Mouse (Mus musculus) layer of hippocampus, adult 6 months (tissue): Measurements from ENCODE around the gene Sprr1b. TPM values are rescaled to one million over a fixed set of nuclear protein-coding genes. Genes with fewer than 3 reads are reported as not detected.

Source experiments
- long read RNA-seq, 2 experiments: library from polyadenylated mRNA; unstranded; transcript quantifications; one replicate each; pipeline ENCODE4 v2.0.0; 2019 to 2020
- polyA plus RNA-seq: library from polyadenylated mRNA; unstranded; fragments of <200 nt; fragmentation: Nextera tagmentation; gene quantifications from 2 replicates; pipeline ENCODE4 v1.2.3, GENCODE M21; 2021

The Sprr1b gene
- polyA plus RNA-seq: not detected in 2 replicates
- long read RNA-seq, experiment 1: 0 reads
- long read RNA-seq, experiment 2: 0 reads

DNA sequence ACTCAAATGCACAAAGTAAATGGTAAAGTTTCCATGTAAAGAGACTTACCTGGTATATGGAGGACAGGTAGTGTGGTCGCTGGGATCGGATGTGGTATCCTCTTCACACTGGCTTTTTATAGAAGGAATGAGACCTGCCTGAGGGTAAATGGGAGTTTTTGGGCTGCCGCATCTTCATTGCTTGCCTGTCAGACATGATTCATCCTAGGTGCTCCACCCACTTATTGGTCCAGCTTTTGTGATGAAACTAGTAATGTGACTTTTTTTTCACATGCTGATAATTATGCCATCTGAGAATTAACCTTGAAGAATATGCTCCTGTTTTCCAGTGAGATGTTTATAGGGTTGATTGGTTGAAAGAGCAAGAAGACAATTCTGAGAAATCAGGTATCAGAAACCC lies at the start of gene Sprr1b:
Gene Sprr1b, minus strand, starts transcription at position 101 of the 400 bp plus-strand sequence.

DNA sequence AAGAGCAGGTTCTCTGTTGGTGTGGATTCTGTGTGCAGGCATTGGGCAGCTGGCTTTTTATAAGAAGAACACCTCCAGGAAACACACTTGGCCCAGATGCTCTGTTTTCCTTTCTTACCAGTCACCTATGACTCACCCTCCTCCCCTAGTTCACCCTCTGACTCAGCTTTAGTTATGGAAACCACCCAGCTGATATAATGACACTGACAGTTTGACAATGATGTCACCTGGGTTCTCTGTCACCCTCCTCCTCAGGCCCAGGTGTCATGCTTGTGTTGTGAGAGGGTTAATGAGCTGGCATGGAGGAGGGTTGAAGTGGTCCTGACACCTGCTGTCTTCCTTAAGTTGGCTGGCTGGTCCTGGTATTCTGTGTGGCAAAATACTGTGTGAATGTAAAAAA lies 47.3 kb upstream of the Sprr1b start, which contains the start of gene Sprr1a:
Gene Sprr1a, minus strand, starts transcription at position 33 of the 400 bp plus-strand sequence.

DNA sequence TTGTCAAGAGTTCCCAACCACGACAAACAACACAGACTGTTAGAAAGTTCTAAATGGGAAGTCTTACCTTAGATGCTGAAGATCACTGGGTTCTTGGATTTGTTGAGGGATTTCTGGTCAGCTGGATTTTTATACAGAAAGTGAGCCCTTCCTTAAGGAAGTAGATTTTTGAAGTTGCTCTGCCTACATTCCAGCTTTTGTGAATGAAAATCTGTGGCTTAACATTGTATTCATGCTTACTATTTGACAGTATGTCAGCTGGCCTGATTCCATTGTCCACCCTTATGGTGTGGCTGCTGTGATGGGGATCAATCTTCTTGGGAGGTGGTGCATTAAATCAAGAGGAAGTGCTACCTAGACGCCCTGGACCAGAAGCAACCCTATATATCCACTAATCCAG lies 20.0 kb upstream of the Sprr1b start, which contains the start of gene Sprr3:
Gene Sprr3, minus strand, starts transcription at position 101 of the 400 bp plus-strand sequence.

DNA sequence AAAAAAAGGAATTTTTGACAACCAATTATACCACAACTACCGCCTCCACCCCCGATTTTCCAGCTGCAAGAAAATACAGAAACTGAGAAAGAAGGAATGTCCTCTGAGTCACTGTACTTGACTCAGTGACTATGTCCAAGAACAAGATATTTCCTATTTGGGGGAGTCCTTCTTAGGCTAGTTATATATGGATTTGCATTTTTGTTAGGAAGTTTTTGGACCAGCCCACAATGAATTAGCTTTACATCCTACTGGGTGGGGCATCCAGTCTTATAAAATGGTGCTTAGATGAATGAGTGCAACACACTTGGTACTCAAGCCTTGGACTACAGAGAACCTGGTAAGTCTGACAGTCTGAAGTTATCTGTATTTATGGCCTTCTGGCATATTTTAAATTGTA lies 6.3 kb downstream of the Sprr1b start, which contains the start of gene Sprr2k:
Gene Sprr2k, plus strand, starts transcription at position 301 of the 400 bp plus-strand sequence.

DNA sequence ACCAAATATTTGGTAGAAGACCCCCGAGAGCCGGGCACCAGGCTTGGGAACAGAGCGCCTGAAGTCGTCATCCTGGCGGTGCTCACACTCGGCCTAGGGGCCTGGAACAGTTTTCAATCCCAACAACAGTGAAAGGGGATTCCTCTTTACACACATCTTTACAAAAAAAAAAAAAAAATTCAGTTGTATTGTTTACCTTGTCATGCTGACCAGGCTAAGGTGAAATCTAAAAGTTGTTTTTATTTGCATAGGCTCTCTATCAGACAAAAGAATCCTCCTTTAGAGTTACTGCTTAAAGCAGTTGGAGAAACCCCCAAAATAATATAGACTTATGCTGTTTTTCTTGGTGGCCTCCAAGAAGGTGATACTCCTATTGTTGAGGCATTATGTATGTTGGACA lies 9.3 kb downstream of the Sprr1b start, which contains the start of gene Gm9774:
Gene Gm9774, minus strand, starts transcription at position 101 of the 400 bp plus-strand sequence.

DNA sequence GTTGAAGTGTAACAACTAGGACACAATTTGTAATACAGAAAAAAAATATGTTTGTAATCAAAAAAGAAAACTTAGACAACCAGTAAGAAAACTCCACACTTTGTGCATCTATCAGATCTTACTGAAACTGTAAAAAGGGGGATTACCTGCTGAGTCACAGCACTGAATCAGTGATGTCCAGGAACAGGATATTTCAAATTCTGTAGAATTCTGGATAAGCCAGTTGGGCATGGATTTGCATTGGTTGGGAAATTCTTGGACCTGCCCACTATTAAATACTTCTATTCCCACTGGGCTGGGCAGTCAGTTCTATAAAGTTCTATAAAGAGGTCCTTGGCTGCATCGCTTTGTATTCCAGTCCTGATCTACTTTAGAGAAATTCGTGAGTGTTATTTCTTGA lies 20.8 kb downstream of the Sprr1b start, which contains the start of gene Sprr2j-ps:
Gene Sprr2j-ps, plus strand, starts transcription at position 301 of the 400 bp plus-strand sequence.

DNA sequence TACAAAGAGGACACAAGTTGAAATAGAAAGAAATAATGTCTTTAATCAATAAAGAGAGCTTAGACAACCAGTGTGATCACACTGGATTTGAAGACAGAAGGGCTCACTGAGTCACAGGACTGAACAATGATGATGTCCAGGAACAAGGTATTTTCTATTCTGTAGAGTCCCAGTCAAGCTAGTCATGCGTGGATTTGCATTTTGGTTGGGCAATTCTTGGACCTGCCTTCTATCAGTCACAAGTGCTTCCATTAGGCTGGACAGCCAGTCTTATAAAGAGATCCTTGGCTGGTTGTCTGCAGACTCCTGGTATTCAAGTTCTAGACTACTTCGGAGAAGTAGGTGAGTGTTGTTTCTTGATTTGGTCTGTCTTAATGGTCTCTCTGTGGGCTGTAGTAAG lies 30.9 kb downstream of the Sprr1b start, which contains the start of gene Sprr2i:
Gene Sprr2i, plus strand, starts transcription at position 301 of the 400 bp plus-strand sequence.

Other genes starting within 250 kb of the Sprr1b start
- gene Sprr2a1, start 223.0 kb downstream of the Sprr1b start, polyA plus RNA-seq: not detected in 2 replicates
- 0.21 TPM in 2 replicates for gene Sprr2a2, start 222.9 kb downstream of the Sprr1b start, polyA plus RNA-seq
- not detected in 2 replicates for gene Sprr2a3, start 153.4 kb downstream of the Sprr1b start, polyA plus RNA-seq
- not detected in 2 replicates for gene Sprr2b, start 122.2 kb downstream of the Sprr1b start, polyA plus RNA-seq
- not detected in 2 replicates for gene Sprr2d, start 99.6 kb downstream of the Sprr1b start, polyA plus RNA-seq
- not detected in 2 replicates for gene Sprr2e, start 86.6 kb downstream of the Sprr1b start, polyA plus RNA-seq
- gene Sprr2f, start 73.6 kb downstream of the Sprr1b start, polyA plus RNA-seq: not detected in 2 replicates
- gene Sprr2h, start 53.1 kb downstream of the Sprr1b start, polyA plus RNA-seq: not detected in 2 replicates
- gene Sprr2i, start 30.8 kb downstream of the Sprr1b start, polyA plus RNA-seq: not detected in 2 replicates
- not detected in 2 replicates for gene Sprr2j-ps, start 20.7 kb downstream of the Sprr1b start, polyA plus RNA-seq
- gene Gm9774, start 9.4 kb downstream of the Sprr1b start, polyA plus RNA-seq: 2.0 and 2.1 TPM in 2 replicates
- gene Sprr2k, start 6.2 kb downstream of the Sprr1b start, polyA plus RNA-seq: not detected in 2 replicates
- not detected in 2 replicates for gene Sprr3, start 19.9 kb upstream of the Sprr1b start, polyA plus RNA-seq
- gene Sprr1a, start 47.1 kb upstream of the Sprr1b start, polyA plus RNA-seq: not detected in 2 replicates
- gene Sprr4, start 61.7 kb upstream of the Sprr1b start, polyA plus RNA-seq: not detected in 2 replicates
- not detected in 2 replicates for gene 2310046K23Rik, start 95.7 kb upstream of the Sprr1b start, polyA plus RNA-seq
- not detected in 2 replicates for gene Ivl, start 134.9 kb upstream of the Sprr1b start, polyA plus RNA-seq
- not detected in 2 replicates for gene Smcp, start 150.2 kb upstream of the Sprr1b start, polyA plus RNA-seq
- not detected in 2 replicates for gene 2210017I01Rik, start 168.7 kb upstream of the Sprr1b start, polyA plus RNA-seq
- gene Lce6a, start 182.9 kb upstream of the Sprr1b start, polyA plus RNA-seq: not detected in 2 replicates
- gene Lce1a1, start 209.5 kb upstream of the Sprr1b start, polyA plus RNA-seq: not detected in 2 replicates
- not detected in 2 replicates for gene Lce1b, start 218.1 kb upstream of the Sprr1b start, polyA plus RNA-seq
- gene Lce1a2, start 231.5 kb upstream of the Sprr1b start, polyA plus RNA-seq: not detected in 2 replicates
- not detected in 2 replicates for gene Lce1c, start 240.5 kb upstream of the Sprr1b start, polyA plus RNA-seq
- not detected in 2 replicates for gene Lce1d, start 248.4 kb upstream of the Sprr1b start, polyA plus RNA-seq